Mouse (Mus musculus) thymus, adult 2 months (tissue): ENCODE results near the gene Cer1. TPM values are rescaled to one million over a fixed set of nuclear protein-coding genes. Genes with fewer than 3 reads are reported as not detected.

Experiments
- DNase-seq: peaks from one replicate; pipeline ENCODE4 v3.0.0; 2021
- H3K27ac ChIP-seq: fragments of 200-500 bp; 2 replicates; pipeline ENCODE4 v1.5.1; 2012; ENCODE audit warnings: low read length, control low read depth; ENCODE audit not compliant: control insufficient read depth, insufficient read depth
- H3K27me3 ChIP-seq: fragments of 200-500 bp; 2 replicates; pipeline ENCODE4 v1.6.1; 2012; ENCODE audit warnings: mild to moderate bottlenecking, low read length, moderate library complexity, mixed read lengths; ENCODE audit not compliant: control insufficient read depth, insufficient read depth
- H3K36me3 ChIP-seq: fragments of 200-500 bp; 2 replicates; pipeline ENCODE4 v1.6.1; 2012; ENCODE audit warnings: mild to moderate bottlenecking, low read length, moderate library complexity; ENCODE audit not compliant: control insufficient read depth, insufficient read depth
- H3K4me1 ChIP-seq: fragments of 200-500 bp; replicated peaks from 2 replicates; pipeline ENCODE4 v1.6.1; 2012; ENCODE audit warnings: low read length; ENCODE audit not compliant: control insufficient read depth, insufficient read depth
- H3K4me3 ChIP-seq: fragments of 200-500 bp; 2 replicates; pipeline ENCODE4 v1.5.1; 2012; ENCODE audit warnings: mild to moderate bottlenecking, low read length, control low read depth, moderate library complexity; ENCODE audit not compliant: control insufficient read depth, insufficient read depth
- CTCF ChIP-seq: fragments of 200-500 bp; IDR thresholded peaks from 2 replicates; pipeline ENCODE4 v1.5.1; 2012; ENCODE audit warnings: mild to moderate bottlenecking, control low read depth, low read length, moderate library complexity, borderline replicate concordance; ENCODE audit not compliant: control insufficient read depth, poor library complexity, insufficient read depth; ENCODE audit errors: extremely low read depth
- POLR2A ChIP-seq: fragments of 200-500 bp; IDR thresholded peaks from 2 replicates; pipeline ENCODE4 v1.6.1; 2012; ENCODE audit warnings: mild to moderate bottlenecking, low read length, control low read depth, moderate library complexity; ENCODE audit not compliant: control insufficient read depth, poor library complexity, insufficient read depth; ENCODE audit errors: extremely low read depth
- WGBS: fragments of 180-500 bp; shearing (Covaris S2); methylation state at CpG from one replicate; pipeline ENCODE4 v1.1.7; 2018; 5-methylcytosine and 5-hydroxymethylcytosine counted together
- polyA plus RNA-seq: library from polyadenylated mRNA; depleted of rRNA; stranded (reverse); fragments of >200 nt; gene quantifications from 2 replicates; pipeline ENCODE4 v1.2.3, GENCODE M21; 2012

Cer1 gene
- polyA plus RNA-seq, 1 experiment, result not detected

- Histone ChIP-seq H3K27me3 (no peaks in the 10 kb centered on the region), H3K4me3 (no peak overlapping the region), H3K4me1 (no peaks in the 10 kb centered on the region), H3K27ac (no peak overlapping the region), H3K36me3 (no peaks in the 10 kb centered on the region)
- TF ChIP-seq CTCF, result no peak
- TF ChIP-seq POLR2A, result no peak
- no peak for DNase-seq
- 79% methylated on average over 5 of the region's 5 CpGs for WGBS
Measured at GRCm38 (mm10) chr4:82867731-82868445, 17.1 kb downstream of the Cer1 start.

DNA sequence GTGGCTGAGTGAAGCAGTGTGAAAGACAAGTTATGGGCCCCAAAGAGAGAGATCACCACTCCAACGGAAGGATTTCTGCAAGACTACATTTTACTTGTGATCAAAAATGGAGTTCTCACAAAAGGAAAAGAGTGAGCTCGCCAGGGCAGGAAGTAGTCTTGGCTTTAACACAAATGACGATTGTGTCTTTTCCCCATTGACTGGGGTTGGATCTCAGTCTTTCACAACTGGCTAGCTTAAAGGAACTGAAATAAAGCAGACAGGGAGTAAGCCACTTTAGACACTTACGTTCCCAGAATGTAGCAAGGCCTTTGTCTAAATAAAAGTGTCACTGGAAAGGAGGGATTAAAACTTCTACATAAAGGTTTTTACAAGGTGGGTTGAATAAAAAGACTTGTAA lies 17.8 kb downstream of the Cer1 start:
- Histone ChIP-seq H3K27me3 (no peaks in the 10 kb centered on the region), H3K27ac (no peak overlapping the region), H3K36me3 (no peaks in the 10 kb centered on the region), H3K4me3 (no peak overlapping the region), H3K4me1 (no peaks in the 10 kb centered on the region)
- TF ChIP-seq POLR2A (no peak), CTCF (no peak)
- 72% methylated on average over 4 of the region's 4 CpGs for WGBS
- DNase-seq, result no peak

GRCm38 (mm10) chr4:82864974-82865699 lies 19.8 kb downstream of the Cer1 start:
- no peak for DNase-seq
- Histone ChIP-seq H3K27ac (no peak overlapping the region), H3K4me3 (no peak overlapping the region), H3K27me3 (no peaks in the 10 kb centered on the region), H3K36me3 (no peaks in the 10 kb centered on the region), H3K4me1 (no peaks in the 10 kb centered on the region)
- WGBS, result 94% methylated on average over 8 of the region's 8 CpGs
- TF ChIP-seq CTCF (no peak), POLR2A (no peak)

- no peaks in the 10 kb centered on the region for H3K27me3 ChIP-seq
- H3K4me1 ChIP-seq, result peaks cover 4% of the 10 kb centered on the region; the same call in 1 of the 2 replicates
- 95% methylated on average over 8 of the region's 8 CpGs for WGBS
- DNase-seq, result no peak
- no peak overlapping the region for H3K27ac ChIP-seq
- TF ChIP-seq CTCF, result no peak
- no peak for TF ChIP-seq POLR2A
- H3K36me3 ChIP-seq, result no peaks in the 10 kb centered on the region
- H3K4me3 ChIP-seq, result no peak overlapping the region
Measured at GRCm38 (mm10) chr4:82863316-82863715, 21.6 kb downstream of the Cer1 start.

DNA sequence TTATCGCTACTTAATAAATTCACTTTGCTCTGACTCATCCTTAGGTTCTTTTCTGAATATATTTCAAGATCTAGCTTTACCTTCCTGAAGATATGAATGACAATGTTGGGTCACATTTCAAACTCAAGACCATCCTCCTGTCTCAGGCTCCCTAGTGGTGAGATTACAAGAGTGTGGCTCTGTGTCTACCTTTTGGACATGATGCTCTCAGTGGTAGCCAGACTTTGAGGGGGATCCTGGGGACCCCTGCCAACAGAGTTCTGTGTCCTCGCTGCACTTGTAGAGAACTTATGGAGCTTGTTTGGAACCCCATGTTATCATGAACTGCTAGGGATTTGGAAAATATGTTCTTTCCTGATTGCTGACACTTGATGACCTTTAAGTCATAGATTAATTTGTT lies 23.5 kb downstream of the Cer1 start:
- H3K36me3 ChIP-seq, result no peaks in the 10 kb centered on the region
- peaks cover 4% of the 10 kb centered on the region; the same call in 1 of the 2 replicates for H3K4me1 ChIP-seq
- H3K4me3 ChIP-seq, result no peak overlapping the region
- WGBS, result 100% methylated on average over 2 of the region's 2 CpGs
- H3K27ac ChIP-seq, result no peak overlapping the region
- no peak for DNase-seq
- H3K27me3 ChIP-seq, result no peaks in the 10 kb centered on the region
- no peak for TF ChIP-seq POLR2A
- no peak for TF ChIP-seq CTCF

DNA sequence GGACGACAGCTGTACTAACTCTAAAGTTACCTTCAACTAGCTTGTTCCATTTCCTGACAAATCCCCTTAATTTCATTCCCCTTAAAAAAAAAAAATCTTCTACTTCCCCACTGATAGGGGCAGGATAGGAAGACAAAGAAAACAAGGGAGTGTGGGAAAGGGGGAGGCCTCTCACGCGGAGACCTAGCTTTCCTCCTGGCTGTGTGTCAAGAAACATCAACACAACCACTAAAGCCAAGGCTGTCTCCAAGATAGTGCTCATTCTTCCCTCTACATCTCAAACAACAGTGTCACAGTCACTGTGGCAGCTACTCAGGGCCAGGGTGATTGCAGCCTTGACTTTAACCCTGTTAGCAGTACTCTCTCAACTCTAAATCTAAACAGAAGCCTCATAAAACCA lies 24.4 kb downstream of the Cer1 start:
- H3K27me3 ChIP-seq, result no peaks in the 10 kb centered on the region
- peaks cover 4% of the 10 kb centered on the region; the same call in 1 of the 2 replicates for H3K4me1 ChIP-seq
- H3K36me3 ChIP-seq, result no peaks in the 10 kb centered on the region
- 91% methylated on average over 3 of the region's 3 CpGs for WGBS
- no peak overlapping the region for H3K4me3 ChIP-seq
- no peak for DNase-seq
- TF ChIP-seq CTCF (no peak), POLR2A (no peak)
- H3K27ac ChIP-seq, result no peak overlapping the region
